Mouse (Mus musculus) left cerebral cortex, adult 8-10 months (tissue): ENCODE measurements at regions not wholly inside any gene's neighbourhood (a gene's known extent, or its start where the extent isn't known, plus 50 kb on each side); places are given as distances from the start of the nearest gene placed in this dataset.
A peak's percentile ranks its signal among the peaks of the same experiment; 100 is the strongest.

ENCODE experiments used
- DNase-seq, 2 experiments: peaks; one replicate each; pipeline ENCODE4 v3.0.0; 2022; ENCODE audit warnings: low spot score in 2 of 2

DNA sequence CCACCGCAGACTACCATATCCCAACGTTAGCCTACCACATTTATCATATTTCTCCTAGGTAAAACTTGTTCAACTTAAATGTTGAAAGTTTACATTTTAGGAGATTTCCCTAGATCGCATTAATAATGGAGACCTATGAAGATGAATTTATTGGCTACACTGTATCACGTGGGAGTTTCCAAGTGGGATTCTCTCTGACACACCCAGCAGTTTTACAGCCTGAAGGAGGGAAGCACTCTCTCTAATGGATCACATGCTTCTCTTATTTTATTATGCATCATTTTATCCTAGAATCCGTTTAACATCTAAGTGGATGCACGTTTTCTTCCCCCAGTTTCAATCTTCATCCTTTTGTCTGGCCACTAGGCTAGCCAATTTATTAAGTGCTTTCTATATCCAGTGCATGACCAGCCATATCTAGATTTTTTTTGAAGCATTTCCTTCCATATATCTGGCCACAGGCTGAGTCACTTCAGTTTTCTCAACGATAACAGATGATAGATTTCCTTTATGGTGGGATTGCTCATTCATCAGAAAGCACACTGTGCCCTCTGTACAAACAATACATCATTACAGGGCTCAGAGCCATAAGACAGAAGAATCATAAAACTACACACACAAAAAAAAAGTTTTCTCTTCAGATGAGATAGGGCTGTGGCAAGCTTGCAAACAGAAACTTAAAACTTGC is 476.3 kb upstream of the Syt1 start:
- no peak for DNase-seq

DNA sequence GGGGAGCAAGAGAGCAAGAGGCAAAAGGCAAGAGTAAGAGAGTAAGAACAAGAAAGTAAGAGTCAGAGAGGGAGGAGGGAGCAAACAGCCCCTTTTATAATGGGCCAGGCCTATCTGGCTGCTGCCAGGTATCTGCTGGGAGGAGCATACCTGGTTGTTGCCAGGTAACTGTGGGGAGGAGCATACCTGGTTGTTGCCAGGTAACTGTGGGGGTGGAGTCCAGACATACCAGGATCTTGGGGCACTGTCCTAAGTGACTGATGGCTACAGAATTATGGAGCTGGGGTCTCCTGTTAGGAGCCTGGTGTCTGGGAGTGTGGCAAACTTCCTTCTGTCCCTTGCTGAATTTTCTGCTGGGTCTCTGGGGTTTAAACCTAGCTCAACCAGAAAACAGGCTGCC is 469.8 kb upstream of the Syt1 start:
- no peak for DNase-seq

DNA sequence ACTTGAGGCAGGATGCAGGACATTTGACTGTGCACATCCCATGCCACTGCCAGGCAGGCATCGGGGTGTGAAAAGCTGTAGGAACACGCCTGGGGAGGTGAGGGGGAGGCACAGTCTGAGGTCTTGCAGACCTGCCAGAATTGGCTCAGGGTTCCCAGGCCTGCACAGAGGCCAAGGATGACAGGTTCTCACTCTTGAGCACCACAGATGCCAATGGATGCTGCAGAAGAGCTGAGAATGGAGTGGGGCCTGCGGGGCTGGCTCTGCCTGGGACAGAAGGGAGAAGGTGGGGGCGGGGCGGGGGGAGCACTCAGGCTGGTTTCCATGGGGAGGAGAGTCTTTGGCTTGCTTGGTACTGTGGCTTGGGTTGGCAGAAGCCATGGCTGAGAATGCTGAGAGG is 469.2 kb upstream of the Syt1 start:
- DNase-seq, result no peak

DNA sequence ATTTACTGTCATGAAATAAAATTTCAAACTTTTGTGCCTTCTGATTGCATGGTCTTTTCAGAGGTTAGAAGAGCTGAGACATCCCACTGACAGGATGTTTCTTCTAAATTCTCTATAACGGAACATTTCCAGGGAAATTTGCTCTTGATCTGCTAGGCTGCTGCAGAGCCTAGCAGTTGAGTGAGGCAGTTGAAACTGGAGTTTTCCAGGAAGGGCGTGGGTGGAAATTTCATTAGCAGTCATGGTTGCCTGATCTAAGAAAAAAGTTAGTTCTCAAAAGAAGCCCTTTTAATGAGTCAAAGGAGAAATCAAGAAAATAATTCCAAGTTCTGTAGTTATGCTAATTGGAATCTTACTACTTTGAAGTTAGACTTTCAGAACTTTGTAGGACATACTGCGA is 455.7 kb upstream of the Syt1 start:
- no peak for DNase-seq

DNA sequence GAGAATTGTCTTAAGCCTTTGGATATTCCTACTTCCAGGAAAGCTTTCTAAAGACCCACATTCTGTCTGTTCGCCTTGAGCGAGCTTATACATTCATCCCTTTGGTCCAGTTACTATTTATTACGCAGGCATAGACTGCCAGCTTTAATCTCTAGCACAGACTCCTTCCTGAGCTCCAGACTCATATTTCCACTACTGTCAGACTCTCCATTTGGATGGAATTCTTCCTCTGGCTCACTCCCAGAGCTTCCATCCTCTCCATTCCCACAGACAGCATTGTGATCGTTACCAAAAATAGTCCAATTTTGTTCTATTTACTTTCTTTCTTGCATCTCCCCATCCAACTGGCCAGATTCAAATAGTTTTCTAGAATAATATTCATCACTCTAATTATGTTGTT is 420.3 kb upstream of the Syt1 start:
- DNase-seq, result no peak

DNA sequence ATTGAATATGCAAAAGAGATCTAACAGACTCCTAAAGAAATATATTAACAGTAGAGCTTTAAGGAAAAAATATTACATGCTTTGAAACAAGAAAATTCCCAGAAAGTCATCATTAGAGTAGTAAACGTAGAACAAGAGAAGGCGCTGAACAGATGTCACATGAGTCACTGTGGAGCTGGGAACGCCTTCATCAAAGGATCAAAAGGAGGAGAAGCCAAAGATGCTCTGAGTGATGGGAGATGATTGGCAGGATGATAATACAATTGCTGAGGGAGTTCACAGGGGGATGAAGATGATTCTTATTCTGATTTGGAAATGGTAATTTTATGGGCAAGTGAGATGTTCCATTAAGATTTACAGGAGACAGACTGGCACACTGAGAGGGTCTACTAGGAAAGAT is 417.1 kb upstream of the Syt1 start:
- DNase-seq, result no peak

DNA sequence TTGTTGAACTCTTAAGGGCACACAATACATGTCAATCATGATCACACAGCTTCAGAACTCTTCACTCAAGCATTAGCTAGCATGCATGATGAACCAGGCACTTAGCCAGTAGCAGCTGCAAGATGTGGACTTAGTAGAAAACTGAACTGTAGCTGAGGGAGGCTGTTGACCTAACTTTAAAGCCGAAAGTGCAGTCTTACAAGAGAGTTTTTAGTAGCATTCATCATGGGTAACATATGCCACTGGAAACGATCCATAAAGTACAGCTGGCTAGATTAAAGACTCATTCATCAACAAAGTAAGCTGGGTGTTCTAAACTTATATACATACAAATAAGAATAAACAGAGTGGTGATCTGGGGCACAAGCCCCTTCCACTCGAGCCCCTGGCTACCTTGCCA is 396.2 kb upstream of the Syt1 start:
- no peak for DNase-seq

DNA sequence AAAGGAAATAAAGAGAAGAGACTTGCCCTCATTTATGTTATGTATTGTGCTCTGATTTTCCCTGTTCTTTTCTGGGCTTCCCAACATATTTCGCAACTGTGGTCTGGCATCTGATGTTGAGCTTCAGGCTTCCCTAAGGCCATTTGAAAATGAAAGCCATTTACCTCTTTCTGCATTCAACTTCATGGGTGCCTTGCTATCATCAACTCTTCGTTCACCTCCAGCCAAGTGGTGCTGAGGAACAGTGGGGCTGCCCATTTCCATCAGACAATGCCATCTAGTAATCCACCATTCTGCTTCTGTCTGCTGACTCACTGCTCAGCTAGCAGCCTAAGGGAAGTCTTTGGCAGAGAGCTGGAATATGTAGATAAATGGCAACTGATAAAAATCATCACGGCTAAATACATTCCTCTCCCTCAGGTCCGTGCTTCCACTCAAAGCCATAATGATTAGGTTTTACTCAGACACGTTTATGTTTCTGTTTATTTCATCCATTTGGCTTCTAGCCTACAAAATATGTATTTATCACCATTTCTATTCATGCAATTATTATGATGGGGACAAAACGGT is 394.4 kb upstream of the Syt1 start:
- DNase-seq, result no peak

DNA sequence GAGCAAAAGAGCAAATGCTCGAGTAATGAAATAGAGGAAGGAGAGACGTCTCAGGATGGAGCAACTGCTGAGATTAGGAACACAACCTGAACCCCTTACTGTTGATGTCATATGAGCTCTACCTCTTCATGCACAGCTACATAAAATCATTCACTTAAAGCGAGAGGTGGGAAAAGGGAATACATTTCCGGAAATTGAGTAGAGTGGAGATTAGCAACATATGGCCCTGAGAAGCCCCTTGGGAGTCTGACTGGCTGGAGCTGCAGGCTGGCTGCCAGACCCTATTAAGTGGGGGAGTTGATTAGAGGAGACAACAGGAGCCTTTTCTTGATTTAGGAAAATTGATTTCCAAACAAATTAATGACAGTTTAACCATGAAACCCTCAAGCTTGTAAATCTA is 373.0 kb upstream of the Syt1 start:
- DNase-seq, result no peak

DNA sequence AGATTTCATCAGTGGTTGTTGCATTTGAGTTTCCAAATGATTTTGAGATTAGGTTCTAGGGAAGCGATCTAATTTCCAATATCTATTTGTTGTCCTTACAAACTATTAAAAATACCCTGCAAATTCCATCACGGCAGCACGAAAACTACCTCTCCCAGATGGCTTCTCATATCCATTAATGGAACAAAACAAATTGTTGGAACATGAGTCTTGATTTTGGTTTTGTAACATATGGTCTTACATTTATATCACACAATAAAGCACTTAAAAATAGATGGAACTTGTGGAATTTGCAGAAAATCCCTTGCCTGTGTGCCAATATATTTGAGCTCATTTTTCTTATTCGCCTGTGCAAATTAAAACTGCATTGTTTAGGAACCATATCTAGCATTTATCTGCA is 368.1 kb upstream of the Syt1 start:
- DNase-seq, result no peak

DNA sequence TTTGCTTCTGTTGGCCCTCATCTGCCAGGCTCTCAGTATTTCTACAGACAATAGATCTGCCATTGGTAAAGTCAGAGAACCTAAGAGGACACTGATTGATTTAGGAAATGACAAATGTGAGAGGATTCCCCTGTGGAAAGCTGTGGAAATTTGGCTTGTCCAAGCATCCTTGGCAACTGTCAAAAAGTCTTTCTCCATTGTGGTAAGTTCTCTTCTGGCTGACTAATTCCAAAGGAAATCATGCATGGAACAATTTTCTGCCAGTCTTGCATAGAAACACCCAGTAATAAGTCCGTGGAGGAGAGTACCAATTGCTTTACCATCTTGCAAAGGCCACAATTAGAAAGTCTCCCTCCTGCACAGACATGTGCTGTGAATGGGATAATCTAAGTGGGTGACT is 349.4 kb upstream of the Syt1 start:
- DNase-seq, result no peak

DNA sequence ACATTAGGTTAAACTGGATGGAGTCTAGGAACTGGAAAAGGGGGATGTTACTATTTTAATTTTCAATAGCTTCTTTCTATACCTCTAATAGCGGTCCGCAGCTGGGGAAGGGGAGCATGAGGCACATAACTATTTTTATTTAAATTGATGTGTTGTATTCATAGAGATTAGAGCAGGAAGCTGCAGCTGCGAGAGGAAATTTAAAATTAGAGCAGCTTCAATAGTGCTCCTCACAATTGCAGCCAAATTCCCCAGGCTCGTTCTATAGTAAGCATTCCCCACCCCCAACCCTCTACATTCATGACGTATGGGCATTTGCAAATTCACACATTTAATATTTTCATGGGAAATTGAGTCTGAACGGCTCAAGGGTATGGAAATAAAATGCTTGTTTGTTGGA is 348.0 kb upstream of the Syt1 start:
- peak in 1 of 2 experiments; percentile 22 for DNase-seq

DNA sequence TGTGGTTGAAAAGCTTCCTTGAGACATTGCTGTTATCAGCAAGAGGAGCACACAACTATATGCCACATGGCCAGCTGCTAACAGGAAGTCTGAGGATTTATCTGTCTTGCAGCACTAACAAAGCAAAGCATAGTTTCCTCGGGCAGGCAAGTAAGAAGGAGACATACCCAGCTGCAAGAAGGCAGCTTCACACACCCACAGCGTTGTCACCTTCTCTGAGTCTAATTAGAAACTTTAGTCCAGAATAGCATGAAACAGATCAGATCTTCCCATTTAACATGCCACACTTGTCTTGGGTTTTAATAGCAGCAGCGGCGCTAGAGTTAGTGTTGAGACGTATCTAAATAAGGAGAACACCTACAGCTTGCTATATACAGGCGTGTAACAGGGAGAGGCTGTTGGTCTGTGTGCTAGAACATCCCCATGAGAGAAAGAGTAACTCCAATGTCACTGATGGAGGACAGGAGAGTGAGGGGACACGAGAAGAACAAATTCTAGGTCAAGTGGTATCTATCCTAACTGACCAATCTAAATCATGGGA is 322.1 kb upstream of the Syt1 start:
- peak in 1 of 2 experiments; percentile 88 for DNase-seq

DNA sequence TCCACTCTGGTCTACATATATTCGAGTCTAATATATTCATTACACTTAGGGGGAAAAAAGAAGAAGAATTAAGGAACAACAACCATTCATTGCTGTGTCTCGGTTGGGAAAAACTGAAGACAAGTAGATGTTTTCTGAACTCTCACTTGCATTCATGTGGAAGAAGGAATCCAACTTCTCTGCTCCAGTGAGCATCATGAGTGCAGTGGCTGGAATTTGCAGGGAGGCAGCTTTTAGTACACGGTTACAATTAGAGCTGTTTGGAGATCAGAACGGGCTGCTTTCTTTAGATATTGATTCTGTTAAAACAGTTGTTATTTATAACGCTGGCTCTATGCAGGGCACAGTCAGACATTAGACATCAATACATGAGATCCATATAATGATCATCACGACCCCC is 298.5 kb upstream of the Syt1 start:
- DNase-seq, result no peak

DNA sequence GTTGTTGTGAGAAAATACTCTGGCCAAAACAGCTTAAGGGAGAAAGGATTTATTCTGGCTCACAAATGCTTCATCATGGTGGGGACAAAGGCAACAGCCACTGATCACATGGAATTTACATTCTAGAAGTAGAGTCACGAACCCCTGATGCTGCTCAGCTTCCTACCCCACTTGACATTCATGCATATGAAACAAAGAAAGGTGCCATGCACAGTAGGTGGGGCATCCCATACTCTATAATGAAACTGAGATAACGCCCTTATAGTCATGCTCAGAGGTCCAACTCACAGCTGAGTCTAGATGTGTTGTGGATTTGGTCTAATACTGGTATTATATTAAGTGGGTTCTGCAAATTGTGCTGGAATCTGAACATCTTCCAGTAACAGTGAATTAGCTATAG is 289.4 kb upstream of the Syt1 start:
- DNase-seq, result no peak

DNA sequence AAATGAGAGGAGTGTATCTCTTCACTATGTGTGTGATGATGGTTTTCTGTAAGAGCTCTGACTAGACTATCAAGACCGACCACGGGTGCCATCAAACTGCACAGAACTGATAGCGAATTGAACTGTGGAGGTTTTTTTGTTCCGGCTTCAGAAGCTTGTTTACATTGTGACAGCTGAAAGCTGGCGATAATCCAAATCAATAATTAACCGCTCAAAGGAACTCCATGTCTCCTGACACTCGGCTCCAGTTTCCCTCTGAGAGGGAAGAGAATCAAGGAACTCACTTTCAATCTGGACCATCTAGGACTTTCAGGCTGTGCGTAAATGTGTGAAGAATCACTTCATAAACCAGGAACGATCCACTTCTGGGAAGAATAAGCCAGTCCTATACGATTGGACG is 289.0 kb upstream of the Syt1 start:
- DNase-seq, result no peak

DNA sequence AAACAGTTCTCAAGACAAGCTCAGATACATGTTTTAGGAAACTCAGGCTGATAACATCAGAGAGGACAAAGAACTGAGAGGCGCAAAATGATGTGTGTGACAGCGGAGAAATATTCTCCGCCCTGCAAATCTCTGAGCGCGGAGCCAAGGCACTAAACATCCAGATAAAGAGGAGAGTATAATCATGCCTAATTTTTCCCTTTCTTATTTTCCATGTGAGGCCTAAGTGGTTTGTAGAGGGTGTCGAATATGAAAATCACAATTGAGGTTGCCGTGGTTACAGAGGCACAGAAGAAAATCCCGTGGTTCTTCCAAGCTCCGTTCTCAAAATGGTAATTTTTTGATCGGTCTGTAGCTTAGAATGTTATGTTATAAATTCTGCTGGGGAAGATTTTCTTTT is 272.6 kb upstream of the Syt1 start:
- DNase-seq, result no peak

DNA sequence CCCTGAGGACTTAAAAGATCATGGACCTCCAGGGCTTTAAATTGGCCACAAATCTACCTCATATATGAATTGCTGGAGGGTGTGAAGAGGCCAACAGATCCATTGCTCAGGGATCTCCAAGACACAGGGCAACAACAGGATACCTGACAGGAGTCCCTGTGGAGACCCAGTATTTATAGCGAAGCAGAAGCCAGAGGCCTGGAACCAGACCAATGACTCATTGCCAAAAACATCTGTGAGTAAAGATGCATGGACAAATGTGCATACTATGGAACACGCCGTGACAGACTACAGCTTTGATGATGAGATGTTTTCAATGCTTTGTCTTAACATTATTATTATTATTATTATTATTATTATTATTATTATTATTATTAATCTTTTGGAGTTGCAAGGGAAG is 239.0 kb upstream of the Syt1 start:
- no peak for DNase-seq

DNA sequence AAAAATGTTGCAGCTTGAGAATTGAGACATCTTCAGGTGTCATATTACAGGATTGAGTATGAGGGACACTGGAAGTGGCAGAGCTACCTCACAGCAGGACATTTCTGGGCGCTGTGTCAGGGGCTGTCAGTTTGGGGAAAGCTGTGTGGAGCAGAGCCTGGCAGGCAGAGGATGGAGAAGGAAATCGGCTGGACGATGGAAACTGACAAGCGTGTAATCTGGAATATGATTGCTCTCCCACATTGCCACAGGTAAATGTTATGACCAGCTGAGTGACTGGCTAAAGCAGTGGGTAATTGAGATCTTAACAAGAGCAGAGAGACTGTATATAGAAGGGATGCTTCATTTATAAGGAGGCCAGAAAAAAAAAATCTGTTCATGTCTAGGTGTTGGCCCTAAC is 235.5 kb upstream of the Syt1 start:
- DNase-seq, result no peak

DNA sequence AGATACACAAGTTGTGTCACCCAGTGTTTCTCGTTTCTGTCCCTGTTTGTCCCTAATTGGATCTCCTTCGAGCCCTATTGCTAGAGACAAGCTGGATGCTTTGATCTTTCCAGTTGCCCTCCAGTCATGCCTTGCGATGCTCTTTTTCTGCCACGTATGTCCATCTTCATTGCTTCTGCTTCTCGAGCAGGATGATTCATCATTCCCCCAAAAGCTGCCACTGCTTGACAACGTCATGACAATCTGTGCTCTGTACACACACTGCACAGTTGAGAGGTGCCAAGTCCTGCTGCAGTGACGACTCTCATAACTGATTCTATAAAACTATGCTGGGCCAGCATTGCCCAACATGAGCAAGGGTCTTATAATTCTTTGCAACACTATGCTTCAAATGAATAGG is 226.2 kb upstream of the Syt1 start:
- DNase-seq, result no peak

DNA sequence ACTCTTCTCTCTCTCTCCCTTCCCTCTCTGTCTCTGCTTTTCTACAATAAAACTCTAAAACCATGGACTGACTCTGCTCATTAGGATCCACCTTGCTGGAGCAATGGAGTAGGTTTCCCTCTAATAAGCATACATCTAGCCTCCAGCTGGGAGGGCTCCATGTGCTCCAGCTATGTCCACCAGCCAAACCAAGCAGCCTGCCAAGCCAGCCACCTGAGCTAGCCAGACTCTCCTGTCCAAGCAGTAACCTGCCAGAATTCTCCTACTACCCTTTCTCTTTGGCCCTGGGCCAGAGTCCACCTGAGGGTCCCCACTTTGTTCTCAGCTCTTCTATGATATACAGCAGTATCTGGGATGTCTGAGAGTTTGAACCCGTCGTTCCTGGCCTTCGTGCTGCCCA is 216.2 kb upstream of the Syt1 start:
- DNase-seq, result no peak

DNA sequence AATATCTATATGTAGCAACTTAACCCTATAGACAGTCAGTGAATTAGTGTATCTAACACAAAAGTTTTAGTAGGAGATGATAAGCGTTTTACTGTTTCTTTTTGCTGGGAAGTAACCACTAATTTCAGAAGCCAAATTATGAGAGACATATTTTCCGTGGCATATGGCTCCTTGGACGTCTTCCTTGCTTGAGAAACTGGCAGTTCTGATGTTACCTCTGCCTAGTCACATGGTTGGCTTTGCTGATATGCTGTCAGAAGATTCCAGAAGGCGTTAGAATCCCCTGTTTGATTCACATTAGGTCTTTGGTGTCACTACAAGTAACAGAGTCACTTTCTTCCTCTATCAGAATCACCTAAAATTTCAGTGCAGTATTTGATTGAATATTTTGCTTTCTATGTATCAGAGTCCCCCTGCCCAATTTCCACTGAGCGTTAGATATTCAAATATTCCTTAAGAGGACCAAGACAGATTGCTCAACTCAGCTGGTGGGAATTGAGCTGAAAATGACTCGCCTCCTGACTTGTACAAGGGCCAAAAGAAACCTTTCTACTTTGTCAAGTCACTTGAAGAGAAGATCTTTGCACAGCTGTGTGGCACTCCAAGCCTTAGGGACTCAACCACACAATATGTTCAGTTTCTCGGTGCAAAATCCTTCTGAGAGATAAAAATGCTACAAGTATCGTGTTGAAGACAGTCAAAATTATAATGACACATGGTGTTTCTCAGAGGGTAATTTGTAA is 178.2 kb upstream of the Syt1 start:
- DNase-seq, result peak in 1 of 2 experiments; percentile 15

DNA sequence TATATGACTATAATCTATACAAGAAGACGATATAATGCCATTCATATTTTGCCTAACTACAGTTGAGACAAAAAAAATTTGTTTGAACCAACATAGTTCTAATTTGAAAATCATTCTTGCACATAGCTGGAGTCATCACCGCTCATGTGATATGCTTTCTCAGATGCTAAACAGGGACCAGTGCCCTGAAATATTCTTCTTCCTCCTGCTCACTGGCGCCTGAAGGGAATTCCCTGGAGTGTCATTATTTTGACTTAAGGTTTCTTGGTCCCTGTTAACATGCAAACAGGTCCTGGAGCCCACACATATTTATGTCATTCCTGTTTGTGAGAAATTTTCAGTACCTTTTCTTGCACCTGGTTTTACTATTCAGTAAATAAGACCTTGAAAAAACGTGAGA is 177.5 kb upstream of the Syt1 start:
- DNase-seq, result no peak
